Mouse (Mus musculus): ENCODE data around the gene Igf2.

Gene Igf2

GRCm38 (mm10) chr7:142659181-142659681, 7.4 kb downstream of the Igf2 start:
- no peak for DNase-seq (ENCODE audit: low spot score in 2 of 2)

GRCm38 (mm10) chr7:142658681-142659180, 7.9 kb downstream of the Igf2 start:
- DNase-seq (ENCODE audit: low spot score in 2 of 2): no peak

- DNase-seq (ENCODE audit: low spot score in 2 of 2): no peak
Measured at GRCm38 (mm10) chr7:142657821-142658614, 8.6 kb downstream of the Igf2 start.

- DNase-seq (ENCODE audit: low spot score in 2 of 2): no peak
Measured at GRCm38 (mm10) chr7:142657341-142657791, 9.2 kb downstream of the Igf2 start.

DNA sequence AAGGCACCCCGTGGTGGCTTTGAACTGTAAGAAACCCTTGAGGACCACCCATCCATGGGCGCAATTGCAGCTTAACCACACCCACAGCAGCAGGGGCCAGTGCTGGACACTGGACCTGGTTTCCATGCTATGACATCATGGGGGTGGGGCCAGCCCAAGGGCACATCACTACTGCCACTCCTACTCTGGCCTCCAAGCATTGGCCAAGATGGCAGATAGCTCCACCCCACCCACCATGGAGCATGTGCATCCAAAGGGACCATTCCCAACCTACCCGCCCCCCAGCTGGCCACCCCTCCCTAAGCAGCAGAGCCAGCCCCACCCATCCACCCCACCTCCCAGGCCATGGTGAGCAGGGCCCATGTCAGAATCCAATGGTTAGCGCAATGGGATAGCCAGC, 10.6 kb downstream of the Igf2 start:
- DNase-seq (ENCODE audit: low spot score in 2 of 2): no peak

- DNase-seq (ENCODE audit: low spot score in 2 of 2): no peak
Measured at GRCm38 (mm10) chr7:142655633-142656032, 11.0 kb downstream of the Igf2 start.

DNA sequence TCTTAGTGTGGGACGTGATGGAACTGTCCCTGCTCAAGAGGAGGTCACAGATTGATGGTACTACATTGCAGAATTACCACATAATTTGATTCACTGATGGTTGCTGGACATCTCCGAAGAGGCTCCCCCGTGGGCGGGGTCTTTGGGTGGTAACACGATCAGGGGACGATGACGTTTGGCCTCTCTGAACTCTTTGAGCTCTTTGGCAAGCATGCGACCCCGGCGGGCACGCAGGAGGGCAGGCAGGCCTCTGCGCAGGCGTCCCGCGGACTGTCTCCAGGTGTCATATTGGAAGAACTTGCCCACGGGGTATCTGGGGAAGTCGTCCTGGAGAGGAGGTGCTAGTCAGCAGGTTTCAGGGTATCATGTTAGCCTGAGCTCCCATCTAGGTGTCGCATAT, 12.9 kb downstream of the Igf2 start:
- no peak for DNase-seq (ENCODE audit: low spot score in 2 of 2)

DNA sequence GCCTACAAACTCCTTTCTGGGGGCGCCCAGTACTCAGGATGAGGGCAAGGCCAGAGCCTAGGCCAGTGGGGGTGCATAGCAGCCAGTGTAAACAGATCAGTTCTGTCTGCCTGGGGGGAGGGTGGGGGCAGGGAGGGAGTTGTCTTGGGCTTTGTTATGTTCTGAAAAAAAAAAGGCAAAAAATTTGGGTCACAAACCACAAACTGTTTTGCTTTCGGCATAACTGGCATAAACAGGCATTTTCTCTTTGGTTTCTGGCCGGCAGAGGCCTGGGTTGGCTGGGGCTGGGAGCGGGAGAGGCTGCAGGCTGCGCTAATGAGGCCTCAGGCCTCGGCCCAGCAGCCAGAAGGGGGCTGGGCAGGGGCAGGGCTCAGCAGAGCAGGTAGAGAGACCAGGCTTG, 19.9 kb downstream of the Igf2 start:
- DNase-seq (ENCODE audit: low spot score in 2 of 2): no peak

- no peak for DNase-seq (ENCODE audit: low spot score in 2 of 2)
Measured at GRCm38 (mm10) chr7:142645045-142645444, 21.6 kb downstream of the Igf2 start.

- no peak for DNase-seq (ENCODE audit: low spot score in 2 of 2)
Measured at GRCm38 (mm10) chr7:142636178-142636577, 30.4 kb downstream of the Igf2 start.

GRCm38 (mm10) chr7:142630691-142631090, 35.9 kb downstream of the Igf2 start:
- no peak for DNase-seq (ENCODE audit: low spot score in 2 of 2)

GRCm38 (mm10) chr7:142629806-142630205, 36.8 kb downstream of the Igf2 start:
- no peak for DNase-seq (ENCODE audit: low spot score in 2 of 2)

GRCm38 (mm10) chr7:142622180-142622579, 44.4 kb downstream of the Igf2 start:
- no peak for DNase-seq (ENCODE audit: low spot score in 2 of 2)

GRCm38 (mm10) chr7:142613077-142613476, 53.5 kb downstream of the Igf2 start:
- DNase-seq (ENCODE audit: low spot score in 2 of 2): no peak

- DNase-seq (ENCODE audit: low spot score in 2 of 2): peak; percentile 8 to 18
Measured at GRCm38 (mm10) chr7:142610627-142611406, 55.8 kb downstream of the Igf2 start.

DNA sequence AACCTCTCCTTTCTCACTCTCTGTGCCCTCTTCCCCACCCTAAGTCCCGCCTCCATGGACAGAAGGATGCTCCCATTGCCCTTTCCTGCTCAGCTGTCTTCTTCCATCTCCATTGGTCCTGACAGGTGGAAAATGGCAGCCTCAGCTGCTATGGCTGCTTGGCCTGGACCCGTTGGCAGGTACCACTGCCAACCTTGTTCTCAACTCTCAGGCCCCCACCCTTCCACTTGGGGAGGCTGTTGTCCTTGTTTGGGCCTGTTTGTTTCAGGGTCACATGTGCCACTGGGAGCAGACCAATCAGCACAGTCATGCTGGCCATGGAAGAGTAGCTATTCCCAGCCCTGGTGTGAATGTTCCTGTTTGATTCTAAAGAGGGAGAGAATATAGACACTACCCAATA, 65.7 kb downstream of the Igf2 start:
- DNase-seq (ENCODE audit: low spot score in 2 of 2): no peak

Data from spleen, postnatal 36 days (tissue).